Mouse (Mus musculus): Measurements from ENCODE around the gene Filip1l.

DNA sequence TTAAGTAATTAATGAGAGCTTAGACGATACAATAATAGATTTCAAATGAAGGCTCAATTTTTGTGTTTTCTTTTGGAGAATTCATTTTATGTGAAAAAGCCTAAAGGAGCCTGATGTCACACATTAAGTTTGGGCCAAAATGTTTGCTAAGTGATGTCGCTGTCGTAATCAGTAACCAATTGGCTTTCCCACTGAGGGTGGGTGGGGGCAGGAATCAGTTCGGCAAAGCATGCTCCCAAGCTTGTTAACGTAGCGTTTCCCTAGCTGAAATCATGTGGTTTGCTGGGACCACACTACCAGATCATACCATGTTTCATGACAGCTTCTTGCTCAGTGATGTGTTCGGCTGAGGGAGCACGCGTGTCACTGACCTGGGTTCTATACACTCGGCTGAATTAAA lies 162.7 kb downstream of the Filip1l start:
- TF ChIP-seq POLR2A (IDR thresholded peaks at IDR 0.05; ENCODE audit: insufficient read depth, low read depth, low read length) (no peak), CTCF (IDR thresholded peaks at IDR 0.05; ENCODE audit: insufficient read depth, low read depth, low read length) (no peak)

Measured in olfactory bulb, adult 2 months (tissue).